Mouse (Mus musculus) liver, adult 2 months (tissue): ENCODE data around the gene Rnls.

ENCODE experiments used
- CTCF ChIP-seq: fragments of 200-500 bp; IDR thresholded peaks from 2 replicates; pipeline ENCODE4 v1.5.1; 2011; ENCODE audit warnings: low read depth, low read length, control low read depth
- POLR2A ChIP-seq: fragments of 200-500 bp; IDR thresholded peaks from 2 replicates; pipeline ENCODE4 v1.6.1; 2011; ENCODE audit warnings: low read length, control low read depth; ENCODE audit not compliant: insufficient read depth; ENCODE audit errors: extremely low read depth

GRCm38 (mm10) chr19:33380825-33381224 lies 11.3 kb downstream of the Rnls start:
- TF ChIP-seq CTCF = no peak
- TF ChIP-seq POLR2A = no peak
